Mouse (Mus musculus) kidney, adult 18-20 months (tissue): ENCODE measurements around the gene Afmid.
"Not testable (repeated sequence)": the region's sequence is repeated elsewhere in the genome, so short reads cannot be mapped to it uniquely, and the experiment has no call there.

Source experiments
- DNase-seq: peaks from one replicate; pipeline ENCODE4 v3.0.0; 2021

The Afmid gene

DNA sequence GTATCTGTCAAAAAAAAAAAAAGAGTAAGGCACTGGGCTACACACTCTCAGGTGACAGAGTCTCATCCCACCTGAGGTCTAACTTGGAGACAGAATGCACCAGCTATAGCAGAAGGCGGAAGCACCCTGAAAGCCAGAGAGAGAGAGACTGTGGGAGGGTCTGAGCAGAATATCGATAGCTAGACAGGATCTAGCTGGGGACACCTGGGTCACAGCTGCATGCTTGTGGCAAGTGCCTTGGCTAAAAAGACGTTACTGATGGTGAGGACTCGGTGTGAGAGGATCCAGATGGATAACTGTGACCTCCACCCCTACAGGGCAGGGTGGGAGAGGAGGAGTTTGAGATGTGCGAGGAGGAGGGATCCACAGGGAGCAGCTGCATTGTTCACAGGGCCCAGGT is 28.8 kb upstream of the Afmid start:
- no peak for DNase-seq

DNA sequence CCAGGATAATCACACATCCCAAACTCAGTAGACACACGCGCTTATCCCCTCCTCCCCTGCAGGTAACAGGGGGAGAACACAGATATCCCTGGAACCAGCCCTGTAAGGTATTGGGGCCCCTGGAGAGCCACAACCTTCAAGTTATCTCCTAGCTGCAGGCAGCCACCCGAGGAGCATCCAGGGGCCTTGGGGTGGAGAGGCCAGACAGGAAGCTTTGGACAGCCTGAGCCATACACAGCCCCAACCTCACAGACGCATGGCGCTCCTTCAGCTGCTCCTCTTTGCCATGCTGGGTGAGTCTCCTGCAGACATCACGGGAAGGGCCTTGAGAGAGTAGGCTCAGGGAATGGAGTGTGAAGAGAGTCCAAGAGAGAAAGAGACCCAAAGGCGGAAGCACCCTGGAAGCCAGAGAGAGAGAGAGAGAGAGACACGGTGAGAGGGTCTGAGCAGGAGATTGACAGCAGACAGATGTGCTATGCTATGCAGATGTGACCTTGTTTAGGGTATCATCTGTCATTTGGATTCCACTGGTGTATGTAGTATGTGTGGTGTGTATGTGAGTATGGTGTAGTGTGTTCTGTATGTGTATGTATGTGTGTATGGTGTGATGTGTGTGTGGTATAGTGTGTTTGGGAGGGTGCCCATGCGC is 28.1 kb upstream of the Afmid start, which contains the start of gene 6030468B19Rik:
6030468B19Rik (plus strand) TSS at position 150 of the 649 bp plus-strand sequence.
- no peak for DNase-seq

DNA sequence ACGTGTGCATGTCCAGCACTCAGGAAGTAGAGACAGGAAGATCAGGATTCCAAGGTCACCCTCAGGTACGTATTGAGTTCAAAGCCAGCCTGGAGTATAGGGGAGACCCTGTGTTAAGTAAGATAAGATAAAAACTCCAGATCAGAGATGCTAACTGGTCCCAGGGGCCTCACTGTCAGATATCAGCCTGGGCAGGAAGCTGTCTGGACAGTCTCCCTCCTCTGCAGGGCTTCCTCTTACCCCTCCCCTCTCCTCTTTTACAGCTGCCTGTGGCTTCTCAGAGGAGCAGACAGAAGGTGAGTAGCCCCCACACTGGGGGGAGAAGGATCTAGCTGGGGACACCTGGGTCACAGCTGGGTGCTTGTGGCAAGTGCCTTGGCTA is 27.6 kb upstream of the Afmid start:
- DNase-seq, result no peak

DNA sequence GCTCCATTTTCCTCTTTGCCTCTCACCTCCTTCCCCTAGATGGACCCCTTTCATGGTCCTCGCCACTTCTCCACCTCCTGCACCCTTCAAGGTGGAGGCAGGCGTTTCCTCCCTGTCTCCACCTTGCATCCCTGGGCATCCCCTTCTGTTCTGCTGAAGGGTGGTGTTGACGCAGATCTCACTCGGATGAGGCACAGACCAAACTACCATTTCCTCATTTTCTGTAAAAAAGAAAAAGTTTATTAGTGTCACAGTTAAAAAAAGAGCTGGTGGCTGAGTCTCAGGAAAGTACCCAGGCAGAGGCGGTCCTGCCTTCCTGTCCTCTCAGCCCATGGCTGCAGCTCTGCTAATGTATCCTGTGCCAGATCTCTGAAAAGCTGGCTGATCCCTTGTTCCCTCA is 26.6 kb upstream of the Afmid start:
- DNase-seq, result no peak

DNA sequence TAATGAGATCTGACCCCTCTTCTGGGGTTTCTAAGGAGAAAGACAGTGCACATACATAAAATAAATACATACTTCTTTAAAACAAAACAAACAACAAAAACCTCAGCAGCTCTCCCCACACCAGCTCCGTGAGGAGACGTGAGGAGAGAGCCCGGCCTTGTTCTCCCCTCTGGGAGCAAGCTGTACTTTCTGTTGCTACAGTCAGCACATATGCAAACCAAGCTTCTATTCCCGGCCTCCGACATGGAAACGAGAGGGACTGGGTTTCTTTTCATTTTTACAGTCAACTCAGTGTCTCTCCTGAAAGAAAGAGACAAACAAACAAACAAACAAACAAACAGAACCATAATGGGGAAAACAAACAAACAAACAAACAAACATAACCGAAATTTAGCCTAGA is 25.7 kb upstream of the Afmid start:
- no peak for DNase-seq

DNA sequence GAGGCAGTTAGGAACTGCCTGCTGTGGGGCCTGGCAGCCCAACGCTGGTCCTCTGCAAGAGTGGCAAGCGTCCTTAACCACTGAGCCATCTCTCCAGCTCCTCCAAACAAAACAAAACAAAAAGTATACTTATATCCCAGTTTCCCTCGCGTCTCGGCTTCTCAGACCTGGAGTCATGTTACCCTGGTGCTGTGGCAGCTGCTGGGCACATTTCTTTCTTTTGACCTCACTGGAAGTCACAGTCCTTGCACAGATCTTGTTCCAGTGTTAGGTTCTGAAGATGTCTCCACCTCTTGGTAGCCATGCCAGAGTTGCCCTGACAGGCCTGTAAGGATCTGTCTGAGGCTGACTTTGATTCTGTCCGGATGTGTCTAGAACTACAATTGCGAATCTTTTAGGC is 24.1 kb upstream of the Afmid start:
- no peak for DNase-seq

DNA sequence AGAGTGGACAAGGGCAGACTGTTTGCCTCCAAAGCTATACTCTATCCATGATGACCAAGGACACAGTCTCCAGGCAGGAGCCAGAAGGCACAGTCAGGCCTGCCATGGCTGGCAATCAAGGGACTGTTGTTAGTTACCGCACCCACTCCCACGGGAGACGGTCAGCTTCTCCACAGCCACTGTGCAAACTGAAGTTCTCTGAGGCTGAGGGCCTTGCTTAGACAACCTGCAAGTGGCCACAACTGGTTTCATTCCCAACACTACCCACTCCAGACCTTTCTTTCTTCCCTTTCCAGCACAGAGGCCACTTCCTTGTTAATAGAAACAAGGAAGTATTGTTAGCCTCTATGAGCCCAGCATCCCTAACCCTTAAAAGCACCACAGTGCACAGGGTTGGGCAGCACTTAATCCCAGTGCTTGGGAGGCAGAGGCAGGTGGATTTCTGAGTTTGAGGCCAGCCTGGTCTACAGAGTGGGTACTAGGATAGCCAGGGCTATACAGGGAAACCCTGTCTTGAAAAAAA is 22.5 kb upstream of the Afmid start:
- DNase-seq, result no peak

DNA sequence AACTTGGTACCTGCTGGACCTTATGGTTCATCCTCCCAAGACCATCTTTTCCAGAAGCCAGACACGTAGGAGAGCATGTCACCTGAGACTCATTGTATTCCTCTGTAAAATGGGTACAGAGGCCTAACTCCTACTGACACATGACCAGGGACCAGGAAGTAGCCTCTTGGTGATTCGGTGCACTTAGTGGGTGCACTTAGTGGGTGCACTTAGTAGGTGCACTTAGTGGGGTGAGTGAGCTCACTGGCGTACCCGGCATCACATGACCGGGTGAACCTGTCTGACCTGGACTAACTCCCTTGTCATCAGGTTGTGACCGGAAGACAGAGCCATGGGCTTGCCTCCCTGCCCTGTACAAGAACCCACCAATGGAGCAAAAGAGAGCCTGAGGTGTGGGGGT is 18.9 kb upstream of the Afmid start:
- no peak for DNase-seq

DNA sequence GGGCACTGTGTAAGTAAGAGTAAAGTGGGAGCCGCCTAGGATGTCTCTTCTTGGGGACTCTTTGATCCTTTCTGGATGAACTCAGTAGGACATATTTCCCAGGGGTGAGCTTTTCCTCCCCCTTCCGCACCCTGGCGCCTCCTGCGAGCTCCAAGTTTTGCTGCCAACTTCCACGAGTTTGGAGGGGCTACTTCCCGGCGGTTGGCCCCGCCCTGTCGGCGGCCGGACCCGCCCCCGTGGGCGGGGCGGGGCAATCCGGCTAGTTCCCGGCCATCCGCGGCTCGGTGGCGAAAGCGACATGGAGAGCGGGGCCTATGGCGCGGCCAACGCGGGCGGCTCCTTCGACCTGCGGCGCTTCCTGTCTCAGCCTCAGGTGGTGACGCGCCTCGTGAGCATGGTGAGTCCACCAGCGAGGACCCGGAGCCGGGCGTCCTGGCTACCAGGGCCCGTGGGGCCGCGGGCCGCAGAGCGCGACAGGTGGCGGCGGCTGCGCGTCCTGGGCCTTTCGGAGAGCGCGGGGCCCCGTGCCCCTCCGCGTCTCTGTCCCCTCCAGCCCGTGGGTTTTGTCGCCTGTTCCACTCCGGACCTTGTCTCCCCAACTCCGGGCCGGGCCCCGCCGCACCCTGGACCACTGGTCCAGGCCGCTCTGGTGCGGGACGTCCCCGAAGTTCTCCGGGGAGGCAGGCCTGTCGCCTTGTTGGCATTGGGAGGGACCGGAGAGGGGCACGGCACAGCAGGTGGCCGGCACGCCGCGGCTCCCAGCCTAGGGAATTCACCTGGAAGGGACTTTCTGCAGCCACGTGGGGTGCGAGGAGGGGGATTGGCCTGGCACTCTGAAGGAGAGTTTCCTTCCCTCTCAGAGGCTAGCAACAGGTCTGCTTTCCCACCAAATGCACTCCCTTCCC is 16.1 kb upstream of the Afmid start, which contains the start of the genes Gm20708 and Syngr2:
Gm20708 (plus strand) TSS at position 262 of the 905 bp plus-strand sequence.
Syngr2 (plus strand) TSS at position 262 of the 905 bp plus-strand sequence.
- DNase-seq, result peak; percentile 86

DNA sequence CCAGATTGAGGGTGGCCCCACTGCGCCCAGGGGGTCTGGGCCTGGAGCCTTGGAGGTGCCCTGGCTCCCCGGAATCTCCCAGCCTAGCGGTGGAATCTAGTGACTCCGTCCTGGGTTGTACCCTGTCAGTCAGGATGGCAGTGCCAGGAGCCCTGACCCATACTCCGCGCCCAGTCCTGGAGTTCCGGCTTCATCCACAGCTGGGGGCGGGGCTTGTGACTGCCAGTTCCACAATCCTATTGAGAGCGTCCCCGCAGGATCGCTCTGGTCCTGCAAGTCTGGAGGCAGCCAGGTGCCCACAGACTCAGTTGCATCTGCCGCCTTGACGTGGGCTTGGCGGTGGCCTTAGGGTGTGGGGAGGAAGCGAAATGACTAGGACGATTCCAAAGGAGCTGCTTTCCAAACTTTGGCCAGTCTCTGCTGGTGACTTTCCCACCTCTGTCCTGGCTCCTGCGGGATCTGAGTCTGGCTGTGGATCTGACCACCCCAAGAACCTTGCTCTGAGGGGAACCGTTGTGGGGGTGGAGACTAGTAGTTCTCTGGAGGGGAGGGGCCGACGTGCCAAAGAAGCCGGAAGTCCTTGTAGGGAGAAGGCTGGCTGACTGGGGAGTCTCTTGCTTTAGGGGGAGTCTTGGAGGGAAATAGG is 15.2 kb upstream of the Afmid start:
- peak; percentile 92 for DNase-seq

DNA sequence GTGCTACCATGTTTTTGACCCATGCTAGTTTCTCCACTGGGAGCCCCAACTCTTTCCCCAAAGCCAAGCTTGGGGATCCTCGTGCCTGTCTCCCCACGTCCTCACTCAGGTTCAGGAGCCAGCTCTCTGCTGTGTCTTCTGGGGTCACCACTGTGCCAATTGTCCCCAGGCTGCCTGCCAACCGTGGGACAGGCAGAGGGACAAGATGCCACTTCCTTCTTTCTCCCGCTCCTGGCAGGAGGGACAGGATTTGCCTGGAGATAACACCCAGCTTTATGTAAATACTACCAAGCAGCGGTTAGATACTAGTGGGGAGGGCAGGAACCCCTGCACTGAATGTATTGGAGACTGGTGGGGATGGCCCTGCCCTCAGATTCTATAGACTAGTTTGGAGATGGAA is 11.9 kb upstream of the Afmid start:
- no peak for DNase-seq

DNA sequence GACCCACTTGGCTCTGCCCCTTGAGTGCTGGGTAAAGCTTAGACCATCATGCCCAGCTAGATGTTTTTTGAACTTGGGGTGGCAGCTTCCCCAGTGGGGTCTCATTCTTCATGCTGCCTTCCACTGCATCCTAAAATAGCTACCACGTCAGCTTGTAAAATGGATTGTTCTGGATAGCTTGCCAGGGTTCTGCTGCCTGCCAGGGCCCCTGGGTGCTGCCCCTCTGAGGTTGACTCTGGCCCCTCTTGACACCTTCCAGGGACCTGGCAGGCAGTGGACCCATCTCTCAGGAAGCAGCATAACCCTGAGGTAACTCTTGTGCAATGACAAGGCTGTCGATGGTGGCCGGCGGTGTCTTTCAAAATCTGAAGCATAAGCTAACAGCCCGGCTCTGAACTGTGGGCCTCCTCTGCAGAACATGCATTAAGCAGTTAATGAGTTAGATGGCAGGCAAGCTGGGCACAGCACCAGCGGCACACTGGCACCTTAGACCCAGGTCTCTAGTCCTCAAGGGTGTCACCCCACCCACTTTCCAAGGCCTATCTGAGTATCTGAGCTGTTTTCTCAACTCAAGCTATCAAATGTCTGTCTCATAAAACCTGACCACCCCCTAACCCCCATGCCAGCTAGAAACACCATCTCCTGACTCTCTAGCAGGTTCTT is 10.9 kb upstream of the Afmid start:
- DNase-seq, result no peak

DNA sequence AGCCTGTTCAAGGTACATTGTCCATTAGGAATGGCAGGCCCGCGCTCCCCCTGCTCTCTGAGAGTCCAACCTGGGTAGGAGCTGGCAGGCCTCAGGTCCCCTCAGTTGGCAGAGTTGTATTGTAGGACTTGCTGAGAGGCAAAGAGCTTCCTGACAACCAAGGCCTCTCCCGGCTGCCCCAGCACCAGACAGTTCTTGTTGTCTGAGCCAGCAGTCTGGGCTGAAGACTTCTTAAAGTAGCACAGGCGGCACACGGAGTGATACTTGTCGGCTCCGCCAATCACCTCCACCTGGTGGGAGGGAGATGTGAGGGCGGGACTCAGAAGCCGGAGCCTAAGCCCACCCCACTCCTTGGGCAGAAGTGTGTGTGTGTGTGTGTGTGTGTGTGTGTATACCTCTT is 9.9 kb upstream of the Afmid start:
- DNase-seq, result not testable (repeated sequence)

DNA sequence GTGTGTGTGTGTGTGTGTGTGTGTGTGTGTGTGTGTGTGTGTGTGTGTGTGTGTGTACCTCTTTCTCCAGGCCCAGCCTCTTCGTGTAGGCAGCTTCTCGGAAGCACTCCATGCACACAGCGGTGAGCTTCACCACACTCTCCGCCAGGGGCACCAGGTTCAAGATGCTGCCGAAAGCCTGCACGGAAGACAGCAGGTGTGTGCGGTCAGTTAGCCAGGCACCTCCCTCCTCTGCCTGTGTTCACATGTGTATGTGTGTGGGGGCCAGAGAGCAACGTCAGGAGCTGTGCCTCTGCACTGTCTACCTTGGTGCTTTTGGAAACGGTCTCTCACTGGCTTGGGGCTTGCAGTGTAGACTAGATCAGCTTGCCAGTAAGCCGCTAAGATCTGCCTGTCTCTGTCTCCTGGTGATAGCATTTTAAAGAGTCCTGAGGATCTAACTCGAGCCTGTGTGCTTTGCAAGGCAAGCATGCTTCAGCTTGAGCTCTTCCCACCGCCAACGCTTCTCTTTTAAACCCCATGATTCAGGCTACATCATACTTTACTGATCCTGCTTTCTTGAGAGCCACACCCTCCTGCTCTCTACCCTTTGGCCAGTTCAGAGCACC is 9.2 kb upstream of the Afmid start:
- no peak for DNase-seq

DNA sequence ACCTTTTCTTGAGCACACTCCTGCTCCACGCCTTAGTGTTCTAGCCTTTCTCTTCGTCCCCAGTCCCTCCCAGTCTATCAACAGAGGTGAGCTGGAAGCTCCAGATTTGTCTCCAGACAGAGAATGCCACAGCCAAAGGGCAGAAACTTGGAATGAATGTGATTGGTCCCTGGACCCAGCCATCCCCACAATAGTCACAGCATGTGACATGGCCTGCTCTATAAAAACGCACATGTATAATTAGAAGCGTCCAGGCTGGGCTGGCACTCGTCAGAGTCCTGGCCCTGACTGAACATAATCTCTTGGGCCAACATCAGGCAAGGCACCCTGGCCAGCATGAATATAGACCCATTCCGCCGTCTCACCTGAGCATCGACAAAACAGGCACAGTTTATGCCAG is 6.6 kb upstream of the Afmid start:
- no peak for DNase-seq

DNA sequence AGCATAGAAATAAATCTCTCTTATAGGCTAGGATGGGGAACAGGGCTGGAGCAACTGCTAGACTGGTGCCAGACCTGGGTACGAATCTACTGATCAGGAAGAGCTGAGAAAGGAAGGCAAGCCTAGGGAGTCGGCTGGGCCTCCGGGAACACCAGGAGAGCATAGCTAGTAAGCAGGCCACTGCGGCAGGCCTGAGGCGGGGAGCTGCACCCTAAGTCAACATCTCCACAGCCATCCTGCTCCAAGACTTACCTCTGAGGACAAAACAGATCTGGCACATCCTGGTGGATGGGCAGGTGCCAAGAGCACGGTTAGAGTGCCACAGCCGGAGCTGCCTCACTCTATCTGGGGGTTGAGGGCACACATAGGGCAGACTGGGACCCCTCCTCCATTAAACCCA is 5.6 kb upstream of the Afmid start:
- no peak for DNase-seq

DNA sequence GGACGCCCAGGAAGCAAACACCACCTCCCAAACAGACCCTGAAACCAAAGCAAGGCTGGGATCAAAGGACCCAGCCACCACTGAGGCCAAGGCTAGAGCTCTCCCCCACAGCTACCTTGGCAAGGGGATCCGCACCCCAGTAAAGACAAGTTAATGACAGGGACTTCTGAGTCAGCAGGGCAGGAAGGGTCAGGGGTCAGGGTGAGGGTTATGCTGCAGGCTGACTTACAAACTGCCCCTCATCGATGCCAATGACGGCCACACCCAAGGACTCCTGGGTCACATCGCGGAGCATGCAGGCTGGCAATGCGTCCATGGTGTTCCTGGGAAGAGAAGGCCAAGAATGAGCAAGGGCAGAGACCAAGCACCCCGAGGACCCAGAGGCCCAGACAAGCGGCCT is 3.9 kb upstream of the Afmid start:
- no peak for DNase-seq

DNA sequence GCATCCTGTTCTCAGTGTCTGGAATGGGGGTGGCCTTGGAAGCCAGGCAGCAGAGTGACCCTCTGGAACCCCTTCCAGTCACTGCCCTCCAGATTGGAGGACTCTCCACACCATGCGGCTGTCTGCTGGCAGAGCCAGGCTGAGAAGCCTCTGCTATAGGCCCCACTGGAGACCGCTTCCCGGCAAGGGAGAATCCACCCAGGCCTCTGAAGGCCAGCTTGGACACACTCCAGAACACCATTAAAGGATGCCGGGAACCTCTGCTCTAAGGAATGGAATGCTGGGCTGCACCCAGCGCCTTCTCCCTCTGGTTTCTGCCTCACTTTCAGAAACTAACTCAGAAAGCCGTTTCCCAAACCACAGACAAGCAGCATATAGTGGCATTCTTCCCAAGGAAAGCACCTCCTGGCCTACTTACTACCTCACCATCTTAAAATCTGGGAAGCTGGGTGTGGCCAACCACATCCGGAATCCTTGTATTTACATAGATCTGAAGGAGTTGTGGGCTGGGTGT is 2.9 kb upstream of the Afmid start:
- DNase-seq, result no peak

DNA sequence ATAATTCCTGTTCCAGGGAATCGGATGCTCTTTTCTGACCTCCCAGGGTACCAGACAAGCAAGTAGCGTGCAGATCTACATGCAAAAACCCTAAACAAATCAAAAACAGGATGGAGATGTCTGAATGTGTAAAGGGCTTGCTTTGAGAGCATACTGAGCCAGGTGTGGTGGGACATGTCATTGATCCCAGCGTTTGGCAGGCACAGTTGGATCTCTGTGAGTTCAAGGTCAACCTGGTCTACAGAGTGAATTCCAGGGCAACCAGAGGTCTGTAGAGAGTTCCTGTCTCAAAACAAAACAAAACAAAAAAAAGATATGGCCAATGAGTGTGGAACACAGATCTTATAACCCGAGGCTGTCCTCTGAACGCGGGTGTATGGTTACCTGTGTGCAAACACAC is 2.3 kb upstream of the Afmid start:
- DNase-seq, result no peak

DNA sequence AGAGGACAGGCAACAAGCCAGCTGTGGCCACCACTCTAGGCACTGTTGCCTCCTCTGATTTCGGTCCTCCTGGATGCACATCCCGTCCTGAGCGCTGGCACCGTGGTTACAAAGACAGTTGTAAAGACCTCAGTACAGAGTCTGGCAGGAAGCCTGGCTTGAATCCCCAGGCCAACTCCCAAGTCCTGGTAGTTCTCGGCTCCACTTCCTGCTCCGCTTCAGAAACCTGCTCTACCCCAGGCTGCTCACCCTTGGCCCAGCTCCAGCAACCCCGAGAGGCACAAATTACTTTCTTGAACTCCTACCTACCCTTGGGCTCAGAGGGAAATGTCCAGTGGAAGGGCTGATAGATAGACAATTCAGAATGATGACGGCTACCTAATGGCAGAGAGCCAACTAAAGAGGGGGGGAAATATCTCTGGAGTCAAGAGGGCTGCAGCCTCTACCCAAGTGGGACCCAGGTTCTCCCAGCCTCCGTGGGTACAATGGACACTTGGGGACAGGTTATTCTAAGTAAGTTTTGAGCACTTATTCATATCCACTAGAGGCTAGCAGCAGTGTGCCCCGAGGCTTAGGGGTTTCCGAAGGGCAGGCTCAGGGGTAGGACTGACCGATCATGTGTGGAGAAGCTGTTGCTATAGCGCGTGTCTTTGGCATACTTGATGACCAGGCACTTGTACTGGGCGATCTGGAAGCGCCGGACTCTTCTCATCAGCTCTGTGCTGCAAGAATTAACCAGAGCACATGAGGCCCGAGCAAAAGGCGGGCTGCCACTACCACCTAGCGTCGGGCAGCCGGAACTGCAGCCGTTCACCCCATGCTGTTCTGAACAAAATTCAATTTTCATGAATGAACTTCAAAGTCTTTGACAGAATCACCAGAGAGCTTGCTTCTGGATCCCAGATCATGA is 1.4 kb upstream of the Afmid start:
- DNase-seq, result peak; percentile 85

DNA sequence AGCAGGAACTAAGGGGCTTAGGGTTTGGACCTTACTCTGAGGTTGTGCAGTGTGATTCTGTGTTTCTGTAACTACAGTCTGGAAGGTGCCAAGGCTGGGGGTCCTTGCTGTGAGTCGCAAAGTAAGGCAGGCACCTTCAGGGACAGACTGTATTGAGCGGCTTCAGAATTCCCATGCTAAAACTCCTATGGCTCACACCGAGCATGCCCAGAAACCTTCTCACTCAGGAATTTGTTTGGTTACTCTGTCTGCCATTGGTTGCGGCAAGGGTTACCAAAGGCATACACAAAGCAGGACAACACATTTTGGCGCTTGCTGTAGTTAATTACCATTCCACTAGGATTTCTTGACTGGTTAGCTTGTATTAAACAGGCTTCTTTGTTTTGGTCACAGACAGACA is 440 bp downstream of the Afmid start:
- DNase-seq, result no peak
